Comparison of ENCODE assay signal across 20 mouse cellular contexts in genomic region chr4:143213571-143213970, GRCm38 (mm10). TPM values are rescaled to one million over a fixed set of nuclear protein-coding genes. Genes with fewer than 3 reads are reported as not detected.
DNase-seq lines count a peak whose midpoint lies in the region; ATAC-seq and TF ChIP-seq lines count a peak whose summit lies in the region.
"Had no signal": no experiment of that assay in that cellular context is flagged by ENCODE, and none has a peak within 500 bp of the region (broad histone marks: within the 10 kb centered on the region; RNA-seq: fewer than 3 reads in every experiment).

No protein-coding gene starts in this region.

- no peak overlapping the region for H3K4me3 ChIP-seq in heart, adult 2 months
- H3K4me3 ChIP-seq in midbrain, embryonic 16.5 days (ENCODE audit: low read depth, low read length) = no peak overlapping the region

- no peak for DNase-seq in heart, adult 2 months
- no peak for DNase-seq in heart, postnatal 36 days
- DNase-seq in T-cell, adult 2 months (ENCODE audit: low spot score) = peak; percentile 19
- peak; percentile 41 for DNase-seq in naive thymus-derived CD4-positive, alpha-beta T cell, adult 2 months (ENCODE audit: low read depth)
- no peak for DNase-seq in left cerebral cortex, postnatal 10 days (ENCODE audit: extremely low spot score in 1 of 2, low spot score in 2 of 2)
- DNase-seq: adrenal gland, adult 2 months; adrenal gland, postnatal 14 days; B cell, adult 2 months; cerebellum, adult 8-10 months; cerebellum, postnatal 14 days; gastrocnemius, postnatal 10 days; gastrocnemius, postnatal 36 days had no signal

- intact Hi-C loops in heart, adult 2 months (cut with DNase I) = no loop called here
- intact Hi-C loops in heart, postnatal 36 days (cut with DNase I) = loop anchor here (2.0 kb wide), 1 partner anchor 53 kb away; no protein-coding TSS in a partner anchor
- intact Hi-C loops in left cerebral cortex, postnatal 10 days (cut with DNase I) = loop anchor here (5.0 kb wide), 1 partner anchor 51 kb away; no protein-coding TSS in a partner anchor

- 87% methylated on average over 4 of the region's 4 CpGs for WGBS in heart, adult 2 months
- 90% methylated on average over 4 of the region's 4 CpGs for WGBS in midbrain, embryonic 16.5 days

- H3K27ac ChIP-seq in heart, adult 2 months = peak overlapping the region; percentile 94
- no peak overlapping the region for H3K27ac ChIP-seq in midbrain, embryonic 16.5 days (ENCODE audit: low read length)
- H3K27ac ChIP-seq: forebrain, embryonic 13.5 days had no signal

- H3K79me2 ChIP-seq in heart, adult 2 months (replicated peaks; ENCODE audit: control insufficient read depth, insufficient read depth, low read length) = no peaks in the 10 kb centered on the region

- no peaks in the 10 kb centered on the region for H3K27me3 ChIP-seq in heart, adult 2 months (ENCODE audit: control insufficient read depth, insufficient read depth, low read length)
- H3K27me3 ChIP-seq in midbrain, embryonic 16.5 days (ENCODE audit: control insufficient read depth, insufficient read depth, low read depth, low read length) = no peaks in the 10 kb centered on the region
- H3K27me3 ChIP-seq: CH12.LX; forebrain, embryonic 13.5 days; hindbrain, embryonic 13.5 days; Patski had no signal

- no peak for ATAC-seq in midbrain, embryonic 16.5 days

- no peak for TF ChIP-seq POLR2A in heart, adult 2 months (IDR thresholded peaks at IDR 0.05; ENCODE audit: insufficient read depth, low read depth, low read length)

- no peak overlapping the region for H3K9ac ChIP-seq in heart, adult 2 months (ENCODE audit: low read depth, low read length)
- no peak overlapping the region for H3K9ac ChIP-seq in midbrain, embryonic 16.5 days (ENCODE audit: low read depth, low read length)

- no peak for TF ChIP-seq CTCF in heart, adult 2 months (IDR thresholded peaks at IDR 0.05)

- no peaks in the 10 kb centered on the region for H3K9me3 ChIP-seq in midbrain, embryonic 16.5 days (replicated peaks; ENCODE audit: control insufficient read depth, low read length, poor library complexity, severe bottlenecking)
- H3K9me3 ChIP-seq: forebrain, embryonic 10.5 days; forebrain, embryonic 13.5 days; G1E; hindbrain, embryonic 10.5 days; hindbrain, embryonic 13.5 days had no signal

- H3K4me1 ChIP-seq in heart, adult 2 months (ENCODE audit: control insufficient read depth, insufficient read depth, low read length) = peaks cover 7% of the 10 kb centered on the region
- peaks cover 26% of the 10 kb centered on the region for H3K4me1 ChIP-seq in midbrain, embryonic 16.5 days (ENCODE audit: control insufficient read depth, insufficient read depth, low read length)

- H3K4me2 ChIP-seq in midbrain, embryonic 16.5 days (ENCODE audit: low read length) = no peak overlapping the region

- H3K36me3 ChIP-seq in heart, adult 2 months (ENCODE audit: control insufficient read depth, insufficient read depth, low read length) = peaks cover 2% of the 10 kb centered on the region; the same call in 1 of the 2 replicates
- no peaks in the 10 kb centered on the region for H3K36me3 ChIP-seq in midbrain, embryonic 16.5 days (ENCODE audit: control insufficient read depth, insufficient read depth, low read length)
- H3K36me3 ChIP-seq: hindbrain, embryonic 10.5 days; hindbrain, embryonic 13.5 days had no signal

- no peak for TF ChIP-seq EP300 in heart, adult 2 months (IDR thresholded peaks at IDR 0.05; ENCODE audit: insufficient read depth, low read depth, low read length)

RNA-seq across cellular contexts. Expression of gene Prdm2, which starts 0.8 kb away (rescaled TPM):
- total RNA-seq in heart, adult 2 months (2021) = 10 to 100 TPM; 20.1 to 22.0 TPM
- 9.3 and 12.4 TPM in 2 replicates for polyA plus RNA-seq in heart, adult 2 months (2012; rRNA removed)
- 10 to 100 TPM; 18.9 to 22.0 TPM for total RNA-seq in heart, postnatal 36 days (2021)
- polyA plus RNA-seq in midbrain, embryonic 16.5 days (2015; fragmentation: Nextera tagmentation; extraction: Ambion mirVana) = 13.4 and 16.0 TPM in 2 replicates
- total RNA-seq in left cerebral cortex, postnatal 10 days (2021) = 10 to 100 TPM; 30.1 to 30.5 TPM

Comparison
In these comparisons a context has a peak if more than half of its experiments do, and no peak if none do; other contexts are left out.
1. DNase-seq: peak in T-cell, adult 2 months (single experiment) and naive thymus-derived CD4-positive, alpha-beta T cell, adult 2 months (single experiment); none in heart, adult 2 months (0 of 2), heart, postnatal 36 days (0 of 2) and left cerebral cortex, postnatal 10 days (0 of 2).